Mouse (Mus musculus) liver, embryonic 14.5 days (tissue): ENCODE data around the gene Emc6. TPM values are rescaled to one million over a fixed set of nuclear protein-coding genes. Genes with fewer than 3 reads are reported as not detected.

ENCODE experiments used
- ATAC-seq: fragments of 200-750 bp; cut with Nextera tagmentation; 2 replicates; pipeline ENCODE4 v1.8.0; 2017; ENCODE audit warnings: moderate number of reproducible peaks, mild to moderate bottlenecking, moderate library complexity; ENCODE audit not compliant: insufficient read depth
- DNase-seq, 3 experiments: peaks; one replicate each; pipeline ENCODE4 v3.0.0-alpha.2; 2012 to 2013; ENCODE audit warnings: low read depth in 3 of 3, low spot score in 3 of 3
- H3K27ac ChIP-seq: fragments of 300-500 bp; sonication (generic); 2 replicates; pipeline ENCODE4 v1.5.1; 2014; ENCODE audit warnings: moderate library complexity, mild to moderate bottlenecking, control low read depth, inconsistent platforms
- H3K27me3 ChIP-seq: fragments of 300-500 bp; sonication (generic); 2 replicates; pipeline ENCODE4 v1.6.1; 2014; ENCODE audit warnings: mild to moderate bottlenecking, low read length, moderate library complexity; ENCODE audit not compliant: control insufficient read depth, insufficient read depth
- H3K36me3 ChIP-seq: fragments of 300-500 bp; sonication (generic); replicated peaks from 2 replicates; pipeline ENCODE4 v1.6.1; 2014; ENCODE audit warnings: low read depth; ENCODE audit not compliant: control insufficient read depth, insufficient read depth
- H3K4me1 ChIP-seq, 2 experiments: fragments of 200-500 bp in 1 of 2; fragments of 300-500 bp in 1 of 2; sonication (generic) in 1 of 2; replicated peaks; 2 replicates each; pipeline ENCODE4 v1.6.1; 2012 to 2014; ENCODE audit warnings: antibody characterized with exemption in 1 of 2, inconsistent platforms in 1 of 2, low read length in 1 of 2; ENCODE audit not compliant: control insufficient read depth in 2 of 2, insufficient read depth in 2 of 2
- H3K4me2 ChIP-seq: fragments of 300-500 bp; sonication (generic); 2 replicates; pipeline ENCODE4 v1.6.1; 2014; ENCODE audit warnings: low read depth, mild to moderate bottlenecking, control low read depth, moderate library complexity
- H3K4me3 ChIP-seq, 2 experiments: fragments of 200-500 bp in 1 of 2; fragments of 300-500 bp in 1 of 2; sonication (generic) in 1 of 2; 2 replicates each; pipeline ENCODE4 v1.5.1; 2012 to 2014; ENCODE audit warnings: low read depth in 2 of 2, low read length in 2 of 2, mild to moderate bottlenecking in 2 of 2, control low read depth in 1 of 2, inconsistent platforms in 1 of 2, moderate library complexity in 1 of 2; ENCODE audit not compliant: insufficient read depth in 1 of 2
- H3K9ac ChIP-seq: fragments of 300-500 bp; sonication (generic); replicated peaks from 2 replicates; pipeline ENCODE4 v1.6.1; 2014; ENCODE audit warnings: mild to moderate bottlenecking, control low read depth, moderate library complexity
- H3K9me3 ChIP-seq: fragments of 300-500 bp; sonication (generic); 2 replicates; pipeline ENCODE4 v1.6.1; 2016; ENCODE audit warnings: low read length, mixed read lengths; ENCODE audit not compliant: control insufficient read depth
- CTCF ChIP-seq: IDR thresholded peaks from 2 replicates; pipeline ENCODE4 v1.5.1; 2016; ENCODE audit warnings: antibody characterized with exemption, low read depth, control low read depth
- EP300 ChIP-seq: IDR thresholded peaks from 2 replicates; pipeline ENCODE4 v1.6.1; 2016; ENCODE audit warnings: antibody characterized with exemption, low read depth
- WGBS: fragments of 180-500 bp; shearing (Covaris S2); extraction: QIAGEN DNeasy Blood & Tissue Kit; methylation state at CpG from one replicate; pipeline ENCODE4 v1.1.7; 2014; ENCODE audit not compliant: insufficient replicate concordance; 5-methylcytosine and 5-hydroxymethylcytosine counted together
- polyA plus RNA-seq, 2 experiments: library from polyadenylated mRNA; depleted of rRNA in 1 of 2; stranded (reverse) in 1 of 2; unstranded in 1 of 2; fragments of >200 nt; fragmentation: Nextera tagmentation in 1 of 2; extraction: Ambion mirVana in 1 of 2; gene quantifications; 2 replicates each; pipeline versions ENCODE4 v1.2.1 to v1.2.3; 2012 to 2014

Gene Emc6
- polyA plus RNA-seq, 2 experiments: 40.1 to 80.3 TPM

- no peak for ATAC-seq
- Histone ChIP-seq H3K4me3 (peak overlapping the region; percentile 82 to 97), H3K27ac (no peak overlapping the region), H3K4me1 (peaks cover 21 to 30% of the 10 kb centered on the region in 2 experiments), H3K36me3 (peaks cover 21% of the 10 kb centered on the region), H3K27me3 (no peaks in the 10 kb centered on the region), H3K4me2 (peak overlapping the region; percentile 87), H3K9ac (peak overlapping the region; percentile 90), H3K9me3 (no peaks in the 10 kb centered on the region)
- 25% methylated on average over 6 of the region's 6 CpGs for WGBS
- peak in 1 of 3 experiments; percentile 22 for DNase-seq
- TF ChIP-seq CTCF: no peak
- no peak for TF ChIP-seq EP300
Observed at GRCm38 (mm10) chr11:73136587-73136986, 40.2 kb downstream of the Emc6 start.

- H3K27me3 ChIP-seq: no peaks in the 10 kb centered on the region
- peak overlapping the region in 1 of 2 experiments; percentile 25; a peak in 2 of 4 replicates for H3K4me3 ChIP-seq
- peak overlapping the region; percentile 51; the same call in 1 of the 2 replicates for H3K9ac ChIP-seq
- peaks cover 24% of the 10 kb centered on the region for H3K36me3 ChIP-seq
- H3K9me3 ChIP-seq: no peaks in the 10 kb centered on the region
- DNase-seq (no peak), ATAC-seq (no peak)
- H3K4me1 ChIP-seq: peaks cover 21 to 30% of the 10 kb centered on the region in 2 experiments
- no peak overlapping the region for H3K27ac ChIP-seq
- WGBS: 84% methylated on average over 5 of the region's 5 CpGs
- TF ChIP-seq EP300 (no peak), CTCF (no peak)
- peak overlapping the region; percentile 87 for H3K4me2 ChIP-seq
Observed at GRCm38 (mm10) chr11:73134222-73134621, 42.6 kb downstream of the Emc6 start.

GRCm38 (mm10) chr11:73132999-73133398 is 43.8 kb downstream of the Emc6 start:
- peaks cover 21 to 27% of the 10 kb centered on the region in 2 experiments for H3K4me1 ChIP-seq
- WGBS: 45% methylated on average over 6 of the region's 6 CpGs
- no peak overlapping the region for H3K27ac ChIP-seq
- no peaks in the 10 kb centered on the region for H3K27me3 ChIP-seq
- no peak overlapping the region for H3K9ac ChIP-seq
- H3K4me3 ChIP-seq: no peak overlapping the region
- no peaks in the 10 kb centered on the region for H3K9me3 ChIP-seq
- no peak for DNase-seq
- H3K36me3 ChIP-seq: peaks cover 24% of the 10 kb centered on the region
- H3K4me2 ChIP-seq: no peak overlapping the region
- ATAC-seq: no peak
- TF ChIP-seq EP300 (no peak), CTCF (no peak)

GRCm38 (mm10) chr11:73131020-73131419 is 45.8 kb downstream of the Emc6 start:
- H3K27ac ChIP-seq: no peak overlapping the region
- peaks cover 20% of the 10 kb centered on the region for H3K36me3 ChIP-seq
- H3K9ac ChIP-seq: no peak overlapping the region
- H3K4me1 ChIP-seq: peaks cover 13 to 18% of the 10 kb centered on the region in 2 experiments
- no peak overlapping the region for H3K4me2 ChIP-seq
- TF ChIP-seq CTCF (peak; percentile 62), EP300 (no peak)
- DNase-seq: no peak
- no peak for ATAC-seq
- no peaks in the 10 kb centered on the region for H3K9me3 ChIP-seq
- H3K4me3 ChIP-seq: no peak overlapping the region
- no peaks in the 10 kb centered on the region for H3K27me3 ChIP-seq
- 46% methylated on average over 7 of the region's 7 CpGs for WGBS

GRCm38 (mm10) chr11:73126495-73126894 is 50.3 kb downstream of the Emc6 start:
- WGBS: 83% methylated on average over 6 of the region's 6 CpGs
- ATAC-seq: peak; percentile 8; the same call in 1 of the 2 replicates
- TF ChIP-seq CTCF: no peak
- TF ChIP-seq EP300: no peak
- Histone ChIP-seq H3K27ac (no peak overlapping the region), H3K9ac (no peak overlapping the region), H3K9me3 (no peaks in the 10 kb centered on the region), H3K4me2 (no peak overlapping the region), H3K36me3 (peaks cover 1% of the 10 kb centered on the region), H3K27me3 (no peaks in the 10 kb centered on the region), H3K4me1 (no peaks in the 10 kb centered on the region), H3K4me3 (no peak overlapping the region)
- DNase-seq: no peak

Other genes starting within 250 kb of the Emc6 start
- gene Atp2a3, start 215.9 kb downstream of the Emc6 start, polyA plus RNA-seq (2012; rRNA removed): 6.4 TPM in 2 replicates
- gene Atp2a3, start 215.9 kb downstream of the Emc6 start, polyA plus RNA-seq (2014; fragmentation: Nextera tagmentation; extraction: Ambion mirVana): 6.7 and 7.7 TPM in 2 replicates
- 4.6 and 5.3 TPM in 2 replicates for gene P2rx1, start 177.9 kb downstream of the Emc6 start, polyA plus RNA-seq (2012; rRNA removed)
- gene P2rx1, start 177.9 kb downstream of the Emc6 start, polyA plus RNA-seq (2014; fragmentation: Nextera tagmentation; extraction: Ambion mirVana): 6.8 and 9.0 TPM in 2 replicates
- 0.49 and 0.69 TPM in 2 replicates for gene Camkk1, start 158.0 kb downstream of the Emc6 start, polyA plus RNA-seq (2012; rRNA removed)
- 0.19 and 0.36 TPM in 2 replicates for gene Camkk1, start 158.0 kb downstream of the Emc6 start, polyA plus RNA-seq (2014; fragmentation: Nextera tagmentation; extraction: Ambion mirVana)
- gene Ncbp3, start 129.3 kb downstream of the Emc6 start, polyA plus RNA-seq (2012; rRNA removed): 1.6 and 2.4 TPM in 2 replicates
- gene Ncbp3, start 129.3 kb downstream of the Emc6 start, polyA plus RNA-seq (2014; fragmentation: Nextera tagmentation; extraction: Ambion mirVana): 3.1 TPM in 2 replicates
- gene Itgae, start 86.5 kb downstream of the Emc6 start, polyA plus RNA-seq (2012; rRNA removed): 0.02 and 0.03 TPM in 2 replicates
- 0.03 and 0.06 TPM in 2 replicates for gene Itgae, start 86.5 kb downstream of the Emc6 start, polyA plus RNA-seq (2014; fragmentation: Nextera tagmentation; extraction: Ambion mirVana)
- gene Haspin, start 38.7 kb downstream of the Emc6 start, polyA plus RNA-seq (2012; rRNA removed): 4.5 and 5.7 TPM in 2 replicates
- gene Haspin, start 38.7 kb downstream of the Emc6 start, polyA plus RNA-seq (2014; fragmentation: Nextera tagmentation; extraction: Ambion mirVana): 10.5 and 12.6 TPM in 2 replicates
- 0.05 and 0.08 TPM in 2 replicates for gene P2rx5, start 16.6 kb downstream of the Emc6 start, polyA plus RNA-seq (2012; rRNA removed)
- 0.15 and 0.16 TPM in 2 replicates for gene P2rx5, start 16.6 kb downstream of the Emc6 start, polyA plus RNA-seq (2014; fragmentation: Nextera tagmentation; extraction: Ambion mirVana)
- gene Tax1bp3, start within 50 bp of the Emc6 start, polyA plus RNA-seq (2012; rRNA removed): 10.8 and 11.6 TPM in 2 replicates
- gene Tax1bp3, start within 50 bp of the Emc6 start, polyA plus RNA-seq (2014; fragmentation: Nextera tagmentation; extraction: Ambion mirVana): 25.8 and 26.7 TPM in 2 replicates
- gene Ctns, start 22.0 kb upstream of the Emc6 start, polyA plus RNA-seq (2012; rRNA removed): 4.5 and 5.3 TPM in 2 replicates
- 4.8 and 6.8 TPM in 2 replicates for gene Ctns, start 22.0 kb upstream of the Emc6 start, polyA plus RNA-seq (2014; fragmentation: Nextera tagmentation; extraction: Ambion mirVana)
- gene Shpk, start 22.4 kb upstream of the Emc6 start, polyA plus RNA-seq (2012; rRNA removed): 1.6 and 2.0 TPM in 2 replicates
- gene Shpk, start 22.4 kb upstream of the Emc6 start, polyA plus RNA-seq (2014; fragmentation: Nextera tagmentation; extraction: Ambion mirVana): 1.5 and 2.4 TPM in 2 replicates
- gene Trpv1, start 57.3 kb upstream of the Emc6 start, polyA plus RNA-seq (2012; rRNA removed): 0.03 TPM in 1 of 2 replicates, not detected in the other
- gene Trpv1, start 57.3 kb upstream of the Emc6 start, polyA plus RNA-seq (2014; fragmentation: Nextera tagmentation; extraction: Ambion mirVana): not detected in 2 replicates
- gene Trpv3, start 90.4 kb upstream of the Emc6 start, polyA plus RNA-seq (2012; rRNA removed): 0.01 TPM in 2 replicates
- 0.03 TPM in 1 of 2 replicates, not detected in the other for gene Trpv3, start 90.4 kb upstream of the Emc6 start, polyA plus RNA-seq (2014; fragmentation: Nextera tagmentation; extraction: Ambion mirVana)
- 1.6 and 2.2 TPM in 2 replicates for gene Aspa, start 152.6 kb upstream of the Emc6 start, polyA plus RNA-seq (2012; rRNA removed)
- gene Aspa, start 152.6 kb upstream of the Emc6 start, polyA plus RNA-seq (2014; fragmentation: Nextera tagmentation; extraction: Ambion mirVana): 2.5 and 3.2 TPM in 2 replicates
- gene Gm49340, start 152.7 kb upstream of the Emc6 start, polyA plus RNA-seq (2012; rRNA removed): 0.12 TPM in 2 replicates
- gene Gm49340, start 152.7 kb upstream of the Emc6 start, polyA plus RNA-seq (2014; fragmentation: Nextera tagmentation; extraction: Ambion mirVana): not detected in 2 replicates
- 1.3 and 2.0 TPM in 2 replicates for gene Spata22, start 152.7 kb upstream of the Emc6 start, polyA plus RNA-seq (2012; rRNA removed)
- gene Spata22, start 152.7 kb upstream of the Emc6 start, polyA plus RNA-seq (2014; fragmentation: Nextera tagmentation; extraction: Ambion mirVana): 0.64 and 1.0 TPM in 2 replicates
- gene Olfr20, start 173.7 kb upstream of the Emc6 start, polyA plus RNA-seq (2012; rRNA removed): 0.31 and 0.47 TPM in 2 replicates
- 0.05 TPM in 1 of 2 replicates, not detected in the other for gene Olfr20, start 173.7 kb upstream of the Emc6 start, polyA plus RNA-seq (2014; fragmentation: Nextera tagmentation; extraction: Ambion mirVana)
- not detected in 2 replicates for gene Olfr376, start 194.2 kb upstream of the Emc6 start, polyA plus RNA-seq (2012; rRNA removed)
- not detected in 2 replicates for gene Olfr376, start 194.2 kb upstream of the Emc6 start, polyA plus RNA-seq (2014; fragmentation: Nextera tagmentation; extraction: Ambion mirVana)
- not detected in 2 replicates for gene Olfr1, start 222.6 kb upstream of the Emc6 start, polyA plus RNA-seq (2012; rRNA removed)
- gene Olfr1, start 222.6 kb upstream of the Emc6 start, polyA plus RNA-seq (2014; fragmentation: Nextera tagmentation; extraction: Ambion mirVana): not detected in 2 replicates